Mouse (Mus musculus) cerebellum, adult 9-10 months (tissue): ENCODE measurements around the gene Rps17.

Experiments
- DNase-seq: peaks from one replicate; pipeline ENCODE4 v3.0.0; 2022

Rps17 gene

GRCm38 (mm10) chr7:81344544-81345446 is at the start of gene Rps17:
Gene Rps17, minus strand, starts transcription at chr7:81345254.
- peak; percentile 96 for DNase-seq

GRCm38 (mm10) chr7:81379363-81379762 is 34.3 kb upstream of the Rps17 start:
- no peak for DNase-seq

DNA sequence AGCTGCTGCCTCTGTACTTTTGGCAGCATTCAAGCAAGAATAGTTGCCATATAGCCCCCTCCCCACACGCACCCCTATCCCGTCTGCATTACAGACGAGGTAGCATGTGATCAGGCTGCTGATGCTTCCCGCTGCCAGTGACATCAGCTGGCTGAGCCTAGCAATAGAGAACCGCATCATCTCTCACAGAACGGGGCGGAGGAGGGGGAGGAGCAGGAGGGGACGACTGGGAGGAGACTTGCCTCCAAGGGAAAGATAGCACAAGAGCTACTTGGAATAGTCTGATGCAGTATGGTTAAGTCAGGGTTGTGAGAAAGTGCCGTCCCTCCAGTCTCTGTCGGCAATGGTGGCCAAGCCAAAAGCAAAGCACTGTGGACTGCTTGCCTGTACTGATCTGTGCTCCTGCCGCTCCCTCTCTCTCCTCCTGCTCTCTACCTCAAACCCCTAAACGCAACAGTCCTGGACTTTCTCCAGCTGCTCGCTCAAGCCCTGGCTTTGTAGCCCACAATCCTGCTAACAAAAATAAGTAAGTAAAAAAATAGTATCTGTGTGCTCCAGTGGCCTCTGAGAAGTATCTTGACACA is 27.4 kb upstream of the Rps17 start:
- peak; percentile 44 for DNase-seq

- no peak for DNase-seq
Observed at GRCm38 (mm10) chr7:81371811-81372210, 26.8 kb upstream of the Rps17 start.

GRCm38 (mm10) chr7:81369724-81370123 is 24.7 kb upstream of the Rps17 start:
- DNase-seq, result no peak

DNA sequence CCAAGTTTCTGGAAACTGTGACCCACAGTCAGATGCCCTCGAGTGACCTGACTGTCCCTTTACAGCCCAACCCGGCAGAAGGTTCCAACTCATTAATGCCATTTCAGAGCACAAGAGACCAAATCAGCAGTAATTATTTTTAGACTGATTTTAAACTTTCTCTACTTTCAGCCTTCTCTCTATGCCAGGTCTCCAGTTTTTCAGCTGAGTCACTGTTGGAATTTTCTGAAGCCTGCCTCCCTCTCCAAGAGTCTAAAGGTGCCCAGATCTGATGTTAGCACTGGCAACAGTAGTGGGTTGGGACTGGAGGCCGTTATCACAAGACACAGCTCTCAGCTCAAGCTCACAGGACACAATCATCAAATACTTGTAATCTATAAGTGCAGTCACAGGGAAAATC is 22.9 kb upstream of the Rps17 start:
- DNase-seq, result no peak

- DNase-seq, result no peak
Observed at GRCm38 (mm10) chr7:81356975-81357374, 11.9 kb upstream of the Rps17 start.

GRCm38 (mm10) chr7:81356360-81356759 is 11.3 kb upstream of the Rps17 start:
- DNase-seq, result no peak

GRCm38 (mm10) chr7:81355746-81356145 is 10.7 kb upstream of the Rps17 start:
- no peak for DNase-seq

DNA sequence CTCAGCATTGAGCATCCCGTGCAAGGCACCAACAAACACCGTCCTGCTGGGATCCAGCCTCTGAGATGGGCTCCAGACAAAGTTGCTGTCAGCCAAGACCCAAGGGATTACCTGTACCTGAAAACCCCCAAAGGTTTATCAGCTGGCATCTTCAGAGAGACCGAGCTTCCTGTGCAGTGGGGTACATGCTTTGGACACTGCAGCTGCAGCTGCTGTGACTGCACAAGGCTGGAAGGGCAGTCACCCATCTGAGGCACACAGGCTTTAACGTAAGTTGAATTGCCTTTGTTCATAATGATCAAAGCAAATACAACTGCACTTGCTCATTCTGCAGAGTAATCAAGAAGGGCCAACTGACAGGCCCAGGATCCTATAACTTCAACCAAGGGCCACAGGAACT is 6.8 kb upstream of the Rps17 start:
- DNase-seq, result no peak

DNA sequence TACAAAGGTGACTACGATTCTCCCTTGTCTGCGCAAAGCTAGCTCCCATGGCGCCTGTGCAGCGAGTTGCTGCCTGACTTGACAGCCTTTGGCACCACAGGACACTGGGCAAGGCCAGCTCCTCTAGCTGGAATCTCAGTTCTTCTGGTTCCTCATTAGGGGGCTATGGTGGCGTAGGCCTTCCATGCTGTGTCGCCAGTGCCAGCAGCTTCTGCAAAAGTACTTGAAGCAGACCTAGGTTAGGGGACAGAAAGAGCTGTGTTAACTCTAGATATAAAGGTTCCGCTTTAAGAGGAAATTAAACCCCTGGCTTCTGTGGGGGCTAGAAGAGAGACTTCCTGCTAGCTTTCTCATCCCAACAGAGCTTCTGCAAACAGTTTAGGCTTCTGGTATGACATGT is 3.2 kb upstream of the Rps17 start:
- no peak for DNase-seq

GRCm38 (mm10) chr7:81345447-81346170 is 555 bp upstream of the Rps17 start:
- DNase-seq, result no peak

DNA sequence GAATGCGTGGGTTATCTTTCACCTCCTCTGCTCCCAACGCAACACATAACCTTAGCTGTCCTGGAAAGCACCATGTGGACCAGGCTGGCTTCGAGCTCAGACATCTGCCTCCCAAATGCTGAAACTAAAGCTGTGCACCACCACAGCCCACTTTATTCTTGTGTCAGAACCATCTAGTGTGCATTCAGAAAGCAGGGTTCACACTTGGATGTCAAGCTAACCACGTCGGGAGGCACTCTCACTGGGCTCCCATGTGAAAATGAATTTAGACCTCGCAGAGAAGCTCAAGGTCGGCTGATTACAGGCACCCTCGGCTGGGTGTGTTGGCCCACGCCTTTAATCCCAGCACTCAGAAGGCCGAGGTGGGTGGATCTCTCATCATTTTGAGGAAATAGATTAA is 1.2 kb downstream of the Rps17 start:
- DNase-seq, result no peak

GRCm38 (mm10) chr7:81343316-81343715 is 1.7 kb downstream of the Rps17 start:
- DNase-seq, result no peak

DNA sequence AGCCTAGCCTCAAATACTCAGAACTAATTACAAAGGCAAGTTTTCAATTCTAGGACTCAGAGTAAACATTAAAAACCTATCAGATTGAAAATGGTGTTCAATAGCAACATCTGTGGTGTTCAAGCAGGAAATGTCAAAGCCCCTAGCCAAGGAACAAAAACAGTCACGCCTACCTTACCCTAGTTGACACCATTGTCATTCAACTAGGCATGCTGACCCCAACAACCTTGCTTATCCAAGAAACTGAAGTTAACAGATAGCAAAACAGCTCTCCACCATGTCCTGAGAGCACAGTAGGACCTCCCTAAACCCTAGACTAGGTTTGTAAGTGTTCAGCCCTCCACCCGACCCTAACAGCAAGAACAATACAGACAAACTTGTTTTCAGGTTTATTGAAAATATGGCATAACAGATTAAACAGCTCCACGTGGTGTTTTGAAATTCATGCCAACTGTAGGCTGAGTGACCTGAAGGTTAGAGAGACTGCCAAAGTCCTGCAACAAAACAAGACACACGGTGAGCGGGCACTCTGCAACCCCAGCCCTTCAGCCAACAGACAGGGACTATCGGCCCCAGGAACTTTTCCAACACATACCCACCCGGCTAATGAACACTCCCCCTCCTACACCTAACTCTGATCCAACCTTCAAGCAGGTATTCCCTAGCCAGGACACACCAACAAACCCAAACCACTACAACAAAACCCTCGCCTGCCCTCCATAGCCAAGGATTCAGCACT is 2.5 kb downstream of the Rps17 start:
- DNase-seq, result no peak

- DNase-seq, result no peak
Observed at GRCm38 (mm10) chr7:81341563-81341962, 3.5 kb downstream of the Rps17 start.

DNA sequence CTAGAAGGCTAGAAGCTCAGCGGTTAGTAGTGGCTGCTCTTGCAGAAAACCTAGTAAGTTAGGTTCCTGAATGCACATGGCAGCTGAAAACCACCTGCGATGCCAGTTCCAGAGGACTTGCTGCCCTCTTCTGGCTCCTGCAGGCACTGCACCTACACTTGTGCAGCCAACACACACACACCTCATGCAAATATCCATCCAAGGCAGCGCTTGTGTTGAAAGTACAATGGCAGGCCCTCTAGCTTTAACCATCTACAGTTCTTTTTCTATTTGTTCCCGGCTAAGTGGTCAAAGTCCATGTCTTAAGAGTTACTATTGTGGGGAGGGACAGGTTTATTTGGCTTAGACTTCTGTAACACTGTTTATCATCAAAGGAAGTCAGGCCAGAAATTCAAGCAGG is 5.3 kb downstream of the Rps17 start:
- DNase-seq, result no peak

DNA sequence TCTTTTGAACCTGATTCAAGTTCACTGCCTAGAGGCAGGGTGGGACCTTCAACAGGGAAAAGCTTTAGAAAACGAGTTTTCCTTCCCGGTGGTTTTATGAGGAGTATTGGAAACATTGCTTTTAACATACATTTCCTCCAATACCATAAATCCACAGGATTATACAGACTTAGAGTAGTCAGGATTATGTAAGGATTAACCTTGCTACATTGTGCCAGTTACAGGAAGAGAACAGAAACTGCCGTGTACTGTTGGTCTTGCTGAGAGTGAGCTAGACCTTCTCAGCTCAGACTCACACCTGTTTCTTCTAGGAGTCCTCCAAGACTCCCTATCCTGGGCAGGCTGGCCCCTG is 6.6 kb downstream of the Rps17 start:
- DNase-seq, result no peak

GRCm38 (mm10) chr7:81337785-81338521 is 7.1 kb downstream of the Rps17 start:
- no peak for DNase-seq

GRCm38 (mm10) chr7:81336432-81336786 is 8.6 kb downstream of the Rps17 start:
- no peak for DNase-seq

DNA sequence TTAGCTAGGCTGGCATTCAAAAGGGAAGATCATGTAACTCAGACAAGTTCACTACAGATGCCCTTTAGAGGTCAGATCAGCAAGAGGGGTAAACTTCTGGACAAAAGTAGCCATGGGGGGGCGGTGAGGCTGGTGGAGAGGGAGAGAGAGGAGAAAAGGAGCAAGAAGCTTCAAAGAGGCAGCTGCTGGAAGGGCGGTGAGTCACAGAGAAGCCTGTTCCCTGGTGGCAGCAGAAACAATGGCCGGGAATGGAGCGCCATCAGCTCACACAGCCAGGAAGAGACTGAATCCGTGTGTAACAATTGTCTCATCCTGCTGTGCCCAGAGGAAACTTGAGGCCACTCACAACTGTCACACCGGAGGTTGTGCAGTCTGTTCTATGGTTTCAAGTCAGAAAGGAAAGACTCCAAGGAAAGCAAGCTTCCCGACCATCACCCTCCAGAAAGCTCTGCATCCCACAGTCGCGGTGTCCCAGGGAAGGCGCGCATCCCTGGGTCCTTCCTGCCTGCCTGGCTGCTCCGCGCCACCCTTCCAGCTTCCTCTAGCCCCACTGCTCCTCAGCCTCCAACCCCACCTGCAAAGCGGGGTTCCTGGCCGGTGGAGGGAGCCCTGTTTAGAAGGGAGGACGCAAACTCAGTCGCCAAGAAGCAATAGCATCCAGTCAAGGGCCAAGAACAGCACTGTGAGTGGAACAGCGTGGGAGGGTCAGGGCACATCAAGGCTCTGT is 9.2 kb downstream of the Rps17 start:
- no peak for DNase-seq

GRCm38 (mm10) chr7:81331851-81332250 is 13.2 kb downstream of the Rps17 start:
- no peak for DNase-seq
